Mouse (Mus musculus) NIH3T3 (cell line): ENCODE data around the gene Rhox3a2.
"Not testable (repeated sequence)": the region's sequence is repeated elsewhere in the genome, so short reads cannot be mapped to it uniquely, and the experiment has no call there.

Experiments
- DNase-seq: peaks from one replicate; pipeline ENCODE4 v3.0.0-alpha.2; 2012; ENCODE audit warnings: low read depth

Gene Rhox3a2

GRCm38 (mm10) chrX:37379728-37380127 is at the start of gene Rhox3a2:
Rhox3a2 (plus strand) TSS chrX:37380028.
- DNase-seq: not testable (repeated sequence)

GRCm38 (mm10) chrX:37390548-37390947 is 10.7 kb downstream of the Rhox3a2 start, which contains the start of gene Rhox4a2:
Rhox4a2 (plus strand) TSS chrX:37390848.
- DNase-seq: not testable (repeated sequence)

GRCm38 (mm10) chrX:37411767-37412166 is 31.9 kb downstream of the Rhox3a2 start, which contains the start of gene Rhox2b:
Rhox2b (plus strand) TSS chrX:37412067.
- not testable (repeated sequence) for DNase-seq

- not testable (repeated sequence) for DNase-seq
Measured at GRCm38 (mm10) chrX:37432194-37432593, 52.4 kb downstream of the Rhox3a2 start, which contains the start of gene Rhox4b. Rhox4b (plus strand) TSS chrX:37432494.
